ENCODE assay signal across 10 mouse cellular contexts in the genomic region with DNA sequence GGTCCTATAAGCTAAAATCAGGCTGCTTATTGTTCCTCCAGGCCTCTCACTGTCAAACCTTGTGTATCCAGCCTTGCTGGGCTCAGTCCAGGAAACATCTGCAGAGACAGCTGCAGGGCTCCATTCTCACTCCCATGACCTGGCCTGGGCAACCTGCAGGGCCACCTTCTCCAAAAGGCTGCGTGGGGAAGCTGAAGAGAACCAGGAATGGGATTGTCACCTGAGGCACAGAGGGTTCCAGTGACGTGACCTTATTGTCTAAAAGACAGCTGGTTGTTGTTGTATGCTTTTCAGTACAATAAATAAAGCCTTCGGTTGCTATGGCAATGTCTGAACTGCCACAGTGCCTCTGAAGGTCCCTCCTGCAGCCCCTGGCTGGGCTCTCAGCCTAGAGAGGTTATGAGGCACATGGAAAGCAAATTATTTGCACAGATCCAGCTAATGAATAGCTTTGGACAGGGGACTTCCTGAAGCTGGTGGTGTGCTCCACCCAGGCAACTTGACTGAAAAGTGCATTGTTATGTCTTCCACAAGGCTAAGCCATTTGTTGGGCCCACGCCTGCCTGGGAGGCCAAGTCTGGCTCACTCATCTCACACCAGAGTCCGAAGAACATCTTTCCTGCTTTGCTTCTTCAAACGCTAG.
DNase-seq lines count a peak whose midpoint lies in the region; ATAC-seq and TF ChIP-seq lines count a peak whose summit lies in the region.
"Had no signal": no experiment of that assay in that cellular context is flagged by ENCODE, and none has a peak within 500 bp of the region (broad histone marks: within the 10 kb centered on the region; RNA-seq: fewer than 3 reads in every experiment).

No protein-coding gene starts in this region.

- H3K27me3 ChIP-seq in forebrain, postnatal 0 days (ENCODE audit: insufficient read depth, low read length): no peaks in the 10 kb centered on the region
- H3K27me3 ChIP-seq in forebrain, embryonic 13.5 days: no peaks in the 10 kb centered on the region
- H3K27me3 ChIP-seq: CH12.LX; embryonic facial prominence, embryonic 13.5 days had no signal

- peak; percentile 12 for DNase-seq in forebrain, postnatal 0 days
- peak; percentile 43 for DNase-seq in kidney, adult 11 months
- peak; percentile 48 for DNase-seq in lung, postnatal 10 days
- no peak for DNase-seq in cerebellum, adult 9-10 months
- no peak for DNase-seq in left cerebral cortex, postnatal 4 days
- no peak for DNase-seq in spleen, postnatal 10 days (ENCODE audit: low spot score in 2 of 2)

- H3K9me3 ChIP-seq in forebrain, postnatal 0 days (ENCODE audit: low read length): no peaks in the 10 kb centered on the region
- no peaks in the 10 kb centered on the region for H3K9me3 ChIP-seq in forebrain, embryonic 13.5 days (replicated peaks)
- H3K9me3 ChIP-seq: embryonic facial prominence, embryonic 13.5 days had no signal

- intact Hi-C loops in left cerebral cortex, postnatal 4 days (cut with DNase I): no loop called here

- no peak overlapping the region for H3K27ac ChIP-seq in forebrain, postnatal 0 days (ENCODE audit: low read depth, low read length)
- no peak overlapping the region for H3K27ac ChIP-seq in forebrain, embryonic 13.5 days
- peak overlapping the region; percentile 88 for H3K27ac ChIP-seq in brown adipose tissue, adult 24 weeks (replicated peaks; ENCODE audit: low read depth, low read length)
- H3K27ac ChIP-seq: embryonic facial prominence, embryonic 13.5 days had no signal

- H3K9ac ChIP-seq in forebrain, postnatal 0 days: no peak overlapping the region
- H3K9ac ChIP-seq in forebrain, embryonic 13.5 days: no peak overlapping the region
- H3K9ac ChIP-seq: embryonic facial prominence, embryonic 13.5 days had no signal

- no peak for TF ChIP-seq CTCF in forebrain, postnatal 0 days (IDR thresholded peaks at IDR 0.05; ENCODE audit: low read depth)

- H3K4me2 ChIP-seq in forebrain, postnatal 0 days (ENCODE audit: low read depth): no peak overlapping the region
- H3K4me2 ChIP-seq in forebrain, embryonic 13.5 days: no peak overlapping the region
- H3K4me2 ChIP-seq: embryonic facial prominence, embryonic 13.5 days had no signal

- peak; percentile 47 for ATAC-seq in forebrain, postnatal 0 days
- ATAC-seq in forebrain, embryonic 13.5 days: no peak

- no peak overlapping the region for H3K4me3 ChIP-seq in forebrain, postnatal 0 days (ENCODE audit: low read depth, low read length)
- H3K4me3 ChIP-seq in forebrain, embryonic 13.5 days: no peak overlapping the region
- H3K4me3 ChIP-seq in brown adipose tissue, adult 24 weeks (ENCODE audit: insufficient read depth, low read depth, low read length): no peak overlapping the region
- H3K4me3 ChIP-seq: embryonic facial prominence, embryonic 13.5 days had no signal

- H3K4me1 ChIP-seq in forebrain, postnatal 0 days (ENCODE audit: insufficient read depth): no peaks in the 10 kb centered on the region
- H3K4me1 ChIP-seq in forebrain, embryonic 13.5 days: peaks cover 7% of the 10 kb centered on the region
- 0 out of 2 replicates have a peak, but pooled peaks cover 3% of the 10 kb centered on the region for H3K4me1 ChIP-seq in brown adipose tissue, adult 24 weeks (ENCODE audit: control insufficient read depth, insufficient read depth, insufficient read length, low read length)
- H3K4me1 ChIP-seq: embryonic facial prominence, embryonic 13.5 days had no signal

- H3K36me3 ChIP-seq in forebrain, postnatal 0 days (ENCODE audit: insufficient read depth): no peaks in the 10 kb centered on the region
- no peaks in the 10 kb centered on the region for H3K36me3 ChIP-seq in forebrain, embryonic 13.5 days (ENCODE audit: poor library complexity, severe bottlenecking)
- H3K36me3 ChIP-seq: embryonic facial prominence, embryonic 13.5 days had no signal

- WGBS in forebrain, postnatal 0 days: 58% methylated on average over 6 of the region's 6 CpGs
- 52% methylated on average over 6 of the region's 6 CpGs for WGBS in forebrain, embryonic 13.5 days

Comparison
In these comparisons a context has a peak if more than half of its experiments do, and no peak if none do; other contexts are left out.
1. DNase-seq: peak in forebrain, postnatal 0 days (single experiment), kidney, adult 11 months (single experiment) and lung, postnatal 10 days (single experiment); none in cerebellum, adult 9-10 months (single experiment), left cerebral cortex, postnatal 4 days (single experiment) and spleen, postnatal 10 days (0 of 2).